Mouse (Mus musculus): ENCODE measurements around the gene Angptl8.
"Not testable (repeated sequence)": the region's sequence is repeated elsewhere in the genome, so short reads cannot be mapped to it uniquely, and the experiment has no call there.

DNA sequence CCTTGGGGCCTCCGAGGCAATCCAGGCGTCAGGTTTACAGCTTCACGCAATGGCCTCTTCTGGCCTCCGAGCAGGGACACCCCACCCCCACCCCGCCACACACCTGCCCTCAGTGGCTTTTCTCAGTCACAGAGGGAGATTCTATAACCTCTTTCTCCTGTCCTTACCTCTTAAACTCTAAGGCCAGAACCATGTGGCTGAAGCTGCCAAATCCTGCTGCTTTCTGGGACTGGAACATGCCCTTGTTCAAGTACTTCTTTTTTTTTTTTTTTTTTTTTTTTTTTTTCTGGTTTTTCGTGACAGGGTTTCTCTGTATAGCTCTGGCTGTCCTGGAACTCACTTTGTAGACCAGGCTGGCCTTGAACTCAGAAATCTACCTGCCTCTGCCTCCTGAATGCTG, 25.0 kb downstream of the Angptl8 start:
- TF ChIP-seq CTCF, EP300 (IDR thresholded peaks at IDR 0.05; ENCODE audit: low read depth): not testable (repeated sequence)

All from liver, postnatal 0 days (tissue).